Mouse (Mus musculus) forebrain, embryonic 11.5 days (tissue): ENCODE measurements around the gene Klb. TPM values are rescaled to one million over a fixed set of nuclear protein-coding genes. Genes with fewer than 3 reads are reported as not detected.
"Not testable (repeated sequence)": the region's sequence is repeated elsewhere in the genome, so short reads cannot be mapped to it uniquely, and the experiment has no call there.

Experiments used
- ATAC-seq: fragments of 200-750 bp; cut with Nextera tagmentation; replicated peaks from 2 replicates; pipeline ENCODE4 v1.8.0; 2017; ENCODE audit warnings: moderate TSS enrichment; ENCODE audit not compliant: low FRiP score
- DNase-seq: peaks from one replicate; pipeline ENCODE4 v3.0.0-alpha.2; 2017; ENCODE audit warnings: low spot score
- H3K27ac ChIP-seq: fragments of 300-500 bp; sonication (generic); 2 replicates; pipeline ENCODE4 v1.5.1; 2014; ENCODE audit warnings: low read depth, low read length
- H3K27me3 ChIP-seq: fragments of 300-500 bp; sonication (generic); 2 replicates; pipeline ENCODE4 v1.6.1; 2014; ENCODE audit warnings: mild to moderate bottlenecking, low read length, mixed read lengths; ENCODE audit not compliant: control insufficient read depth, insufficient read depth
- H3K36me3 ChIP-seq: fragments of 300-500 bp; sonication (generic); 2 replicates; pipeline ENCODE4 v1.6.1; 2014; ENCODE audit warnings: mild to moderate bottlenecking, low read length, moderate library complexity, mixed read lengths; ENCODE audit not compliant: control insufficient read depth, insufficient read depth
- H3K4me1 ChIP-seq: fragments of 300-500 bp; sonication (generic); replicated peaks from 2 replicates; pipeline ENCODE4 v1.6.1; 2014; ENCODE audit warnings: low read length, mixed read lengths; ENCODE audit not compliant: control insufficient read depth, insufficient read depth
- H3K4me2 ChIP-seq: fragments of 300-500 bp; sonication (generic); 2 replicates; pipeline ENCODE4 v1.6.1; 2014; ENCODE audit warnings: low read depth, mild to moderate bottlenecking, low read length, moderate library complexity, mixed read lengths; ENCODE audit not compliant: severe bottlenecking
- H3K4me3 ChIP-seq: fragments of 300-500 bp; sonication (generic); 2 replicates; pipeline ENCODE4 v1.5.1; 2014; ENCODE audit warnings: low read depth, low read length
- H3K9ac ChIP-seq: fragments of 300-500 bp; sonication (generic); 2 replicates; pipeline ENCODE4 v1.6.1; 2014; ENCODE audit warnings: low read length
- H3K9me3 ChIP-seq: fragments of 300-500 bp; sonication (generic); 2 replicates; pipeline ENCODE4 v1.6.1; 2016; ENCODE audit warnings: low read length, mixed read lengths; ENCODE audit not compliant: control insufficient read depth
- WGBS: fragments of 180-500 bp; shearing (Covaris S2); extraction: QIAGEN DNeasy Blood & Tissue Kit; methylation state at CpG from one replicate; pipeline ENCODE4 v1.1.7; 2014; 5-methylcytosine and 5-hydroxymethylcytosine counted together
- polyA plus RNA-seq: library from polyadenylated mRNA; unstranded; fragments of >200 nt; fragmentation: Nextera tagmentation; extraction: Ambion mirVana; gene quantifications from 2 replicates; pipeline ENCODE4 v1.2.1, GENCODE M21; 2014

The Klb gene
- polyA plus RNA-seq = not detected in 2 replicates

DNA sequence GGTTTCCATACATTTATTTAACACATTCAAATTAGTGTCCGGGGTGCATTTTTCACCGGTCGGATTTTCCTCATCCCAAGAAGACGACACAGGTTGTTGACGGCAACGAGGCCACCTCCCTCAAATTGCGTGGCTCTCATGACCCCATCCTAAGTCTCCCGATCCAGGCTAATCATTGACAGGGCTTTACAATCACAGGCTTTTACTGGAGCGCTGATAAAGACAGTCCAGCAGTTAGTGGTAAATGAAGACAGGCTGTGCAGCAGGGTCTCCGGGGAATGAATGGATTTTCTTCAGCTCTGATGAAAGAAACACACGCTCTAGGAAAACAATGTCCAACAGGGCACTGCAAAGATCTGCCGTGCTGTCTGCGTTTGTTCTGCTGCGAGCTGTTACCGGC lies at the start of gene Klb:
Gene Klb, plus strand, starts transcription at position 147 of the 400 bp plus-strand sequence.
- no peak within 1 kb of the TSS for H3K27ac ChIP-seq
- no peaks in the 10 kb centered on the region for H3K27me3 ChIP-seq
- ATAC-seq (no peak), DNase-seq (no peak)
- H3K9ac ChIP-seq = no peak within 1 kb of the TSS
- no peaks in the 10 kb centered on the region for H3K36me3 ChIP-seq
- no peaks in the 10 kb centered on the region for H3K9me3 ChIP-seq
- WGBS = 61% methylated on average over 15 of the region's 15 CpGs
- no peak within 1 kb of the TSS for H3K4me2 ChIP-seq
- no peak within 1 kb of the TSS for H3K4me3 ChIP-seq
- 0 out of 2 replicates have a peak, but pooled peaks cover 2% of the 10 kb centered on the region for H3K4me1 ChIP-seq

DNA sequence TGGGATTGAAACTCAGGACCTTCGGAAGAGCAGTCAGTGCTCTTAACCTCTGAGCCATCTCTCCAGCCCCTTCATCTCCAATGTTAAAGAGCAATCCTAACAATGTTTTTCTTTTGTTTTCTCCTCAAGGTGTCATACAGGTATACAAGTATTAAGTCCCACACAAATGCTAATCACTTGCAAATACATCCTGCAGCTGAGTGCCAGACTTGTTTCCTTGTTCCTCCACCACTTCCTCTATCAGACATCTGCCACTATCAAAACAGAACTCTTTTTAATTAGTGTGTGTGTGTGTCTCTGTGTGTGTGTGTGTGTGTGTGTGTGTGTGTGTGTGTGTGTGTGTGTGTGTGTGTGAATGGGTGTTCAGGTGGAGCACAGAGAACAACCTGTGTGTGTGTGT lies 48.5 kb upstream of the Klb start:
- WGBS = 85% methylated on average over 1 of the region's 1 CpGs
- H3K9me3 ChIP-seq, ATAC-seq, H3K4me1 ChIP-seq, H3K27me3 ChIP-seq, DNase-seq, H3K4me3 ChIP-seq, H3K27ac ChIP-seq, H3K9ac ChIP-seq, H3K4me2 ChIP-seq, H3K36me3 ChIP-seq: not testable (repeated sequence)

DNA sequence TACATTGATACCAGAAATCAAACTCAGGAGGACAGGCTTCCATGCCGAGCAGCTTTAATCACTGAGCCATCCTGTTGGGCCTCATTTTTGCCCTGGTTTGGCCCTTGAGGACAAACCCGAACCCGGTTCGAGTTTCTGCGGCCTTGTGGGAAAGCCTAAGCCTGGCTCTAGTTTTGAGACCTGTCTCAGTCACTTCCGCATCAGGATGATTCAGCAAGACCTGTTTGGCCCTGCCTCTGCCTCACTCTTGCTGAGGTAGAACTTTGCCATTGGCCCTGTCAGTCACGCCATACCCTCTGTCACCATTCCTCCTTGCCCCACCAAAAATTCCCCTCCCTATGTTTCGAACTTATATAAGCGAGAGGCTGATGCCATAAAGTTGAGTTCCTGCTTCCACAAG lies 48.0 kb upstream of the Klb start:
- Histone ChIP-seq H3K9me3 (no peaks in the 10 kb centered on the region), H3K36me3 (no peaks in the 10 kb centered on the region), H3K27ac (no peak overlapping the region), H3K4me3 (no peak overlapping the region), H3K4me2 (no peak overlapping the region), H3K9ac (no peak overlapping the region), H3K27me3 (no peaks in the 10 kb centered on the region), H3K4me1 (no peaks in the 10 kb centered on the region)
- WGBS = 95% methylated on average over 9 of the region's 9 CpGs
- no peak for DNase-seq
- ATAC-seq = no peak

DNA sequence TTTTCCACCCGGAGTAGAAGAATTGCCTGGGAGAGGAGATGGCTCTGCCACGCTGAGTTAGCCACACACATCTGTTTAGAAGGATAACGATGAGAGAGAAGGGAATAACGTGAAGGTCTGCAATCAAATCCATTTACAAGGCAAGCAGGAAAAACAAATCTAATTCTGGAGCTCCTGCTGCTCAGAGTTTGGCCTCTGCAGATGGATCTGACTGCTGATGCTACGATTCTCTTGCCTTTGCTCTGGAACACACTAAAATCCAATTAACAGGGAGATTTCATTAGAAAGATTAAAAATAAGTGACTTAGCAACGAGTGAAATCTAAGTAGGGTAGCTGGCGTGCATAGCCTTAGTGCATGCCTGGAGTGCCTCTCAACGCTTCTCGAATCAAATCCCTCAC lies 42.6 kb upstream of the Klb start:
- H3K27ac ChIP-seq = no peak overlapping the region
- H3K9me3 ChIP-seq = no peaks in the 10 kb centered on the region
- no peak overlapping the region for H3K4me2 ChIP-seq
- H3K4me1 ChIP-seq = no peaks in the 10 kb centered on the region
- ATAC-seq (no peak), DNase-seq (no peak)
- WGBS = 86% methylated on average over 9 of the region's 9 CpGs
- H3K36me3 ChIP-seq = no peaks in the 10 kb centered on the region; the same call in 1 of the 2 replicates
- H3K4me3 ChIP-seq = no peak overlapping the region
- H3K27me3 ChIP-seq = no peaks in the 10 kb centered on the region
- no peak overlapping the region for H3K9ac ChIP-seq

DNA sequence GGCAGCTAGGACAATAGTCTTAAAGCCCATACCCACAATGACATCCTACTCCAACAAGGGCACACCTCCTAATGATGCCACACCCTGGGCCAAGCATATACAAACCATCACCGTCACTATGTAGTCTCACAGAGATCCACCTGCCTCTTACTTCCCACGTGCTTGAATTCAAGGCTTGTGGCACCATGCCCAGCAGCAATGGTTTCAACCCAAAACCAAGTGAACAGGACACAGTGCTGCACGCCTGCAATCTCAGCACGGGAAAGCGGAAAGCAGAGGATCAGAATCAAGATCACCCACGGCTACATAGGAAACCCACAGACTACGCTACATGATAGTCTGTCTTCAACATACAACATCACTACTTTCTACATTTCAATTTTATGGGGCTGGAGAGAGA lies 39.9 kb upstream of the Klb start:
- no peaks in the 10 kb centered on the region for H3K9me3 ChIP-seq
- peaks cover 3% of the 10 kb centered on the region; the same call in 1 of the 2 replicates for H3K36me3 ChIP-seq
- no peak for DNase-seq
- H3K4me2 ChIP-seq = no peak overlapping the region
- 96% methylated on average over 7 of the region's 7 CpGs for WGBS
- no peak overlapping the region for H3K4me3 ChIP-seq
- ATAC-seq = no peak
- no peaks in the 10 kb centered on the region for H3K4me1 ChIP-seq
- H3K27me3 ChIP-seq = no peaks in the 10 kb centered on the region
- H3K27ac ChIP-seq = no peak overlapping the region
- no peak overlapping the region for H3K9ac ChIP-seq

DNA sequence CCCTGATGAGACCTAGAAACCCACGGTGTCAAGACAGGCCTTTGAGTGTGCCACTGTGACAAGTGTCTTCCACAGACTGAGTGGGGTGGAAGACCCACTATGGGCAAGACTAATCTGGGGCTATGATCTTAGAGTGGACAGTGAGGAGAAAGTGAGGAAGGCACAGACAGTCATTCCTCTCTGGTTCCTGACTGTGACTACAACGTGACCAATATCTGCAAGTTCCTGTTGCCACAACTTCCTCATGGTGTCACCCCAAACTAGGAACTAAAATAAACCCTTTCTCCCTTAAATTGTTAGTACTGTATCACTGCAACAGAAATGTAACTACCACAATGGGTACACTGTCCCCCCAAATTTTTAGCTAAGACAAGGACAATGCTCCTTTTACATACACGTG lies 39.2 kb upstream of the Klb start:
- H3K27me3 ChIP-seq = no peaks in the 10 kb centered on the region
- no peaks in the 10 kb centered on the region for H3K4me1 ChIP-seq
- no peak for DNase-seq
- no peak overlapping the region for H3K9ac ChIP-seq
- H3K9me3 ChIP-seq = no peaks in the 10 kb centered on the region
- no peak overlapping the region for H3K4me2 ChIP-seq
- 95% methylated on average over 3 of the region's 3 CpGs for WGBS
- peaks cover 3% of the 10 kb centered on the region; the same call in 1 of the 2 replicates for H3K36me3 ChIP-seq
- ATAC-seq = no peak
- no peak overlapping the region for H3K27ac ChIP-seq
- no peak overlapping the region for H3K4me3 ChIP-seq

DNA sequence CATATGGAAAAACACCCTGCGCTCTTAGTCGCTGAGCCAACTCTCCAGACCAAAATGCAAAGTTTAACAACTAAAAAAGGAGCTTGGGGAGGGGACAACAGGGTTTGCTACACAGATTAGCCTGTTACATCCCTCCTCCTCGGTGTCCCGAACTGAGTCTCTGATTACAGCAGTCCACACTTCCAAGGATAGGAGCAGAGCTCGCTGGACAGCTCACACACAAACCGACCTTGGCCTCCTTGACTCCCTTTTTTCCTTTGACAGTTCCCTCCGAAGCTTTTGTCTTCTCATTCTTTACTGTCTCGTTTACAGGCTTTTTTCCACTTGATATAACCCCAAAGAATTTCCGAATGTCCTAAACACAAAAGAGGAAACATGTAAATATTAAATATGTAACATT lies 28.9 kb upstream of the Klb start:
- Histone ChIP-seq H3K4me3 (no peak overlapping the region), H3K4me1 (no peaks in the 10 kb centered on the region), H3K4me2 (no peak overlapping the region), H3K36me3 (no peaks in the 10 kb centered on the region), H3K27ac (no peak overlapping the region), H3K9ac (no peak overlapping the region), H3K9me3 (no peaks in the 10 kb centered on the region), H3K27me3 (no peaks in the 10 kb centered on the region)
- DNase-seq (no peak), ATAC-seq (no peak)
- 90% methylated on average over 9 of the region's 9 CpGs for WGBS

DNA sequence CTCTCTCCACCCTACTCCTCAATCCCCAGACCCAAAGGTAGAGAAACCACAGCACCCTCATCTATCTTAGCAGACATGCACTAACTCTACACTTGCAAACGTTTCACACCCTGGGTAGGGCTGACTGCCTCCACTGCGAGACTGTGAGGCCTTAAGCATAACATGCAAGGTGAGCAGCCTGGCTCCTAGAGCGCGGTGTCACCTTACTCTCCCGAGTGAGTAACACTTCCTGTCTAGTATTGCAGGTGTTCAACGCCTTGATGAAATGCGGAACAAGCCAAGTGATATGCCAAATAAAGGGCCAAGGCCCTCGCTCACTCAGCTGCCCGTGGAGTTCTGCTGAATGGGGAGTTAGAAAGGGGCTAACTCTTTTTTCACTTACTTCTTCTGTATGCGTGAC lies 25.9 kb upstream of the Klb start:
- Histone ChIP-seq H3K36me3 (no peaks in the 10 kb centered on the region), H3K27ac (no peak overlapping the region), H3K27me3 (no peaks in the 10 kb centered on the region), H3K4me1 (no peaks in the 10 kb centered on the region), H3K9ac (no peak overlapping the region), H3K9me3 (no peaks in the 10 kb centered on the region), H3K4me2 (no peak overlapping the region), H3K4me3 (no peak overlapping the region)
- no peak for ATAC-seq
- no peak for DNase-seq
- 91% methylated on average over 10 of the region's 10 CpGs for WGBS

DNA sequence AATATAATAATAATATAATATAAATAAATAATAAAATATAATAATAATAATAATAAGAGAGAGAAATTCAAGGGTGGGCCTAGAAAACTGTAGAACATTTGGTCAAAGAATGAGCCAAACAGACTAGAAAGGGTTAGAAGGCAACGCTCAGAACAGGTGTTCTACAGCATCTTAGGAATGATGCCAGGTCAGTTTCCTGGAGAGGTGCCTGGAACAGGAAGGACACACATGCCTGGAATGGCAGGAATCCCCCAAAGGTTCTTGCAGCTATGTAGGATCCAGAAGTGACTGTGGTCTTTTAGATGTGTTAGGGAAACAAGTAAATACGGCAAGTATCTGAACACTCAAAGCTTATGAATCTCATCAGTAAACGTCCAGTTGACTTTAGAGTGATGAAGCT lies 23.8 kb upstream of the Klb start:
- no peaks in the 10 kb centered on the region for H3K27me3 ChIP-seq
- no peaks in the 10 kb centered on the region for H3K9me3 ChIP-seq
- WGBS = 91% methylated on average over 3 of the region's 3 CpGs
- no peak overlapping the region for H3K4me3 ChIP-seq
- ATAC-seq = no peak
- H3K9ac ChIP-seq = no peak overlapping the region
- H3K4me2 ChIP-seq = no peak overlapping the region
- H3K4me1 ChIP-seq = no peaks in the 10 kb centered on the region
- H3K36me3 ChIP-seq = no peaks in the 10 kb centered on the region
- no peak for DNase-seq
- no peak overlapping the region for H3K27ac ChIP-seq
